Mouse (Mus musculus) cerebellum, adult 2 months (tissue): ENCODE measurements around the gene Eapp.

ENCODE experiments used
- CTCF ChIP-seq: fragments of 200-500 bp; IDR thresholded peaks from 2 replicates; pipeline ENCODE4 v1.5.1; 2011; ENCODE audit warnings: low read depth, mild to moderate bottlenecking, control low read depth, low read length, moderate library complexity, borderline replicate concordance; ENCODE audit not compliant: insufficient read depth
- POLR2A ChIP-seq: fragments of 200-500 bp; IDR thresholded peaks from 2 replicates; pipeline ENCODE4 v1.6.1; 2011; ENCODE audit warnings: low read length, control low read depth, borderline replicate concordance; ENCODE audit not compliant: insufficient read depth

GRCm38 (mm10) chr12:54659901-54660300, 35.8 kb downstream of the Eapp start:
- no peak for TF ChIP-seq CTCF
- TF ChIP-seq POLR2A = no peak
